Mouse (Mus musculus): Measurements from ENCODE around the gene Zfyve9.

- TF ChIP-seq CTCF (IDR thresholded peaks at IDR 0.05; ENCODE audit: control insufficient read depth, insufficient read depth, low read length) = no peak
- no peak for TF ChIP-seq POLR2A (IDR thresholded peaks at IDR 0.05; ENCODE audit: borderline replicate concordance, control insufficient read depth, low read depth, low read length)
These were observed 45.1 kb upstream of the Zfyve9 start for GRCm38 (mm10) chr4:108825677-108826076.
